Mouse (Mus musculus): ENCODE measurements at regions not wholly inside any gene's neighbourhood (a gene's known extent, or its start where the extent isn't known, plus 50 kb on each side); places are given as distances from the start of the nearest gene placed in this dataset.

DNA sequence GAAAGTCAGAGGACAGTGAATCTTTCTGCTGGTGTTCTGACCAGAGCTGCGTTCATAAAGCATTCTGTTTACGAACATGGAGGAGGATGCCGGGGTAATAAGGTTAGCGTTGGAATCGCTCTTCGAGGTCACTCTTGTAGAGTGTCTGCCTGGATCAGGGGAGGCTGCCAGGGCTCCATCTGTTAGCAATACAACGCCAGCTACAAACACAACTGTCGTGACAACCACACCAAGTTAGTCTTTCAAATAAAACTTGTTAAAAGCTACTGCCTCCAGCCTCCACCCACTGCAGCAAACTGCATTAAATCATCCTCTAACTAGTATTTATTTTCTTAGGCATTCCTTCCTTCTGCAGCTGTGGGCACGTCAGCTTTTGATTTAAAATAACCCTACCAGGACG is 525.0 kb downstream of the 1700129C05Rik start:
- no peak for TF ChIP-seq POLR2A (IDR thresholded peaks at IDR 0.05; ENCODE audit: borderline replicate concordance, insufficient read depth, low read length)
- no peak for TF ChIP-seq CTCF (IDR thresholded peaks at IDR 0.05; ENCODE audit: borderline replicate concordance, insufficient read depth, low read depth, low read length)
